Mouse (Mus musculus) small intestine, adult 2 months (tissue): Measurements from ENCODE around the gene Lmtk2.

Experiments used
- CTCF ChIP-seq: fragments of 200-500 bp; IDR thresholded peaks from 2 replicates; pipeline ENCODE4 v1.5.1; 2012; ENCODE audit warnings: low read depth, mild to moderate bottlenecking, control low read depth, inconsistent platforms, low read length, moderate library complexity, mixed read lengths; ENCODE audit not compliant: insufficient replicate concordance, insufficient read length; ENCODE audit errors: extremely low read depth
- POLR2A ChIP-seq: fragments of 200-500 bp; IDR thresholded peaks from 2 replicates; pipeline ENCODE4 v1.6.1; 2012; ENCODE audit warnings: low read depth, mild to moderate bottlenecking, control low read depth, inconsistent platforms, low read length, moderate library complexity

DNA sequence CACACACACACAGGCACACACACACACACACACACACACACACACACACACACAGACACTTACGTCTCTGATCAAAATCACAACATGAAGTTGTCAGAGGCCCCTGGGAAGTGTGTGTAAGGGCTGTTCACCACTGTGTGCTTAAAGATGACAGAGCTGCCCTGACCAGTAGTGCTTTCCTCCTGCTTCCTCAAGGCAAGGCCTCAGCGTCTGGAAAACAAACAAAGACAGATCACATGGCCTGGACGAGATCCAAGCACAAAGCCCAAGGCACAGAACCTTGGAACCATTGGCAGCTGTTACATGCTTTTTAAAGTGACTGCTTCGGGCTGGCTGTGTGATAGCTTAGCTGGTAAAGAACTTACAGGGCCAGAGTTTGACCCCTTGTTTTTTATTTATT is 58.4 kb downstream of the Lmtk2 start:
- TF ChIP-seq CTCF (no peak), POLR2A (no peak)
